In the genomic region with DNA sequence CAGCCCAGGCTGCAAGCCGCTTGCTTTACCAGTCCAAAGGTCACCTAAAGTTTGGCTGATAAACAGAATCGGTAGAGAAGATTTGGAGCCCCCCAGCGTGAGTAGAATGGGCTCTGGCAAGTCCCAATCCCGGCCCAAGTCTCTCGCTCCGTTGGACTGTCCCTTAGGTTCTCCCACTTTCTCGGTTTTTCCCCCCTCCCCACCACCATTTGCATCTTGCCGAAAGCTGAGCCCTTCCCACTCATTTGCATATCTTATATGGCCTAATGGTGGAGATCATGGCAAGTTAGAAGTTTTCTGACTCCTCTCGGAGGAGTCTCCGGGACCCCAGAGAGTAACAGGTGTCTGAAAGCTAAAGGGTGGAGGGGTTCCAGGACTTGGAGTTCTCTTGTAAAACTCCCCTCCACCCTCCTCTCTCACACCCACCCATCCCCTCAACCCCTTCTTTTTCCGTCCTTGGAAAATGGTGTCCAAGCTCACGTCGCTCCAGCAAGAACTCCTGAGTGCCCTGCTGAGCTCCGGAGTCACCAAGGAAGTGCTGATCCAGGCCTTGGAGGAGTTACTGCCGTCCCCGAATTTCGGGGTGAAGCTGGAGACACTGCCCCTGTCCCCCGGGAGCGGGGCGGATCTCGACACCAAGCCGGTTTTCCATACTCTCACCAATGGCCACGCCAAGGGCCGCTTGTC, we compare ENCODE assay signal across 8 mouse cellular contexts. TPM values are rescaled to one million over a fixed set of nuclear protein-coding genes. Genes with fewer than 3 reads are reported as not detected.
DNase-seq lines count a peak whose midpoint lies in the region; ATAC-seq and TF ChIP-seq lines count a peak whose summit lies in the region.

No protein-coding gene starts in this region.

- peaks cover 90% of the 10 kb centered on the region for H3K27me3 ChIP-seq in midbrain, embryonic 10.5 days (ENCODE audit: low read depth, poor library complexity, severe bottlenecking)
- H3K27me3 ChIP-seq in midbrain, postnatal 0 days (ENCODE audit: insufficient read depth, low read length) = peaks cover 40% of the 10 kb centered on the region
- peaks cover 20% of the 10 kb centered on the region for H3K27me3 ChIP-seq in intestine, embryonic 16.5 days (replicated peaks; ENCODE audit: control insufficient read depth, insufficient read depth, low read length)
- peaks cover 78% of the 10 kb centered on the region for H3K27me3 ChIP-seq in liver, embryonic 13.5 days
- H3K27me3 ChIP-seq in stomach, embryonic 16.5 days (ENCODE audit: control insufficient read depth, insufficient read depth, low read length) = peaks cover 25% of the 10 kb centered on the region

- no peak overlapping the region for H3K4me2 ChIP-seq in midbrain, postnatal 0 days (ENCODE audit: low read depth, low read length, poor library complexity, severe bottlenecking)
- H3K4me2 ChIP-seq in intestine, embryonic 16.5 days (ENCODE audit: low read depth, low read length) = peak overlapping the region; percentile 56
- H3K4me2 ChIP-seq in liver, embryonic 13.5 days = peak overlapping the region; percentile 52
- H3K4me2 ChIP-seq in stomach, embryonic 16.5 days (ENCODE audit: low read depth, low read length) = peak overlapping the region; percentile 53

- intact Hi-C loops in left cerebral cortex, postnatal 14 days (cut with DNase I) = loop anchor here (5.0 kb wide), 1 partner anchor 672 kb away; no protein-coding TSS in a partner anchor

- ATAC-seq in midbrain, postnatal 0 days (ENCODE audit: low FRiP score) = no peak
- ATAC-seq in intestine, embryonic 16.5 days = peak; percentile 20
- ATAC-seq in liver, embryonic 13.5 days (ENCODE audit: low read depth) = peak; percentile 32; the same call in 1 of the 2 replicates
- peak; percentile 45; the same call in 1 of the 2 replicates for ATAC-seq in stomach, embryonic 16.5 days (ENCODE audit: insufficient read depth, low FRiP score)

- H3K27ac ChIP-seq in midbrain, embryonic 10.5 days (replicated peaks) = no peak overlapping the region
- H3K27ac ChIP-seq in midbrain, postnatal 0 days (ENCODE audit: low read depth, low read length) = no peak overlapping the region
- peak overlapping the region; percentile 81 for H3K27ac ChIP-seq in intestine, embryonic 16.5 days (ENCODE audit: low read length)
- no peak overlapping the region for H3K27ac ChIP-seq in liver, embryonic 13.5 days
- peak overlapping the region; percentile 87 for H3K27ac ChIP-seq in stomach, embryonic 16.5 days (ENCODE audit: low read length)

- under 1% methylated on average over 24 of the region's 24 CpGs for WGBS in midbrain, embryonic 10.5 days
- 2% methylated on average over 24 of the region's 24 CpGs for WGBS in midbrain, postnatal 0 days
- WGBS in intestine, embryonic 16.5 days = under 1% methylated on average over 24 of the region's 24 CpGs
- WGBS in liver, embryonic 13.5 days (ENCODE audit: insufficient replicate concordance) = 2% methylated on average over 24 of the region's 24 CpGs
- 2% methylated on average over 24 of the region's 24 CpGs for WGBS in stomach, embryonic 16.5 days

- H3K4me3 ChIP-seq in midbrain, embryonic 10.5 days = peak overlapping the region; percentile 33
- H3K4me3 ChIP-seq in midbrain, postnatal 0 days (ENCODE audit: low read depth, low read length) = no peak overlapping the region
- H3K4me3 ChIP-seq in intestine, embryonic 16.5 days (ENCODE audit: low read length) = peak overlapping the region; percentile 58
- peak overlapping the region; percentile 50 for H3K4me3 ChIP-seq in liver, embryonic 13.5 days (replicated peaks)
- H3K4me3 ChIP-seq in stomach, embryonic 16.5 days (replicated peaks; ENCODE audit: low read length) = peak overlapping the region; percentile 43

- TF ChIP-seq CTCF in midbrain, postnatal 0 days (IDR thresholded peaks at IDR 0.05) = no peak

- no peak overlapping the region for H3K9ac ChIP-seq in midbrain, postnatal 0 days (replicated peaks; ENCODE audit: low read length, poor library complexity, severe bottlenecking)
- peak overlapping the region; percentile 74 for H3K9ac ChIP-seq in intestine, embryonic 16.5 days (ENCODE audit: low read depth, low read length)
- peak overlapping the region; percentile 1 for H3K9ac ChIP-seq in liver, embryonic 13.5 days
- H3K9ac ChIP-seq in stomach, embryonic 16.5 days (ENCODE audit: low read length) = peak overlapping the region; percentile 72

- DNase-seq in midbrain, embryonic 10.5 days (ENCODE audit: low spot score) = peak; percentile 46
- no peak for DNase-seq in midbrain, postnatal 0 days (ENCODE audit: low spot score)
- DNase-seq in liver, embryonic 13.5 days = no peak
- DNase-seq in layer of hippocampus, adult 9-10 months (ENCODE audit: low spot score) = no peak
- DNase-seq in left cerebral cortex, postnatal 14 days (ENCODE audit: low spot score in 2 of 2) = no peak
- no peak for DNase-seq in adrenal gland, postnatal 14 days

- H3K4me1 ChIP-seq in midbrain, embryonic 10.5 days = peaks cover 41% of the 10 kb centered on the region
- peaks cover 2% of the 10 kb centered on the region; the same call in 1 of the 2 replicates for H3K4me1 ChIP-seq in midbrain, postnatal 0 days (ENCODE audit: insufficient read depth, low read length)
- H3K4me1 ChIP-seq in intestine, embryonic 16.5 days (ENCODE audit: control insufficient read depth, insufficient read depth, low read length) = no peaks in the 10 kb centered on the region
- no peaks in the 10 kb centered on the region for H3K4me1 ChIP-seq in liver, embryonic 13.5 days (replicated peaks)
- no peaks in the 10 kb centered on the region for H3K4me1 ChIP-seq in stomach, embryonic 16.5 days (ENCODE audit: control insufficient read depth, insufficient read depth, low read length)

- no peaks in the 10 kb centered on the region for H3K36me3 ChIP-seq in midbrain, embryonic 10.5 days
- H3K36me3 ChIP-seq in midbrain, postnatal 0 days (ENCODE audit: insufficient read depth, low read length) = no peaks in the 10 kb centered on the region
- no peaks in the 10 kb centered on the region for H3K36me3 ChIP-seq in intestine, embryonic 16.5 days (ENCODE audit: control insufficient read depth, insufficient read depth, low read length)
- H3K36me3 ChIP-seq in liver, embryonic 13.5 days = no peaks in the 10 kb centered on the region
- H3K36me3 ChIP-seq in stomach, embryonic 16.5 days (ENCODE audit: control insufficient read depth, insufficient read depth, low read length) = no peaks in the 10 kb centered on the region

- H3K9me3 ChIP-seq in midbrain, embryonic 10.5 days (replicated peaks) = no peaks in the 10 kb centered on the region
- no peaks in the 10 kb centered on the region for H3K9me3 ChIP-seq in midbrain, postnatal 0 days (ENCODE audit: low read length)
- H3K9me3 ChIP-seq in intestine, embryonic 16.5 days (ENCODE audit: control insufficient read depth, low read length) = no peaks in the 10 kb centered on the region
- H3K9me3 ChIP-seq in liver, embryonic 13.5 days (replicated peaks) = no peaks in the 10 kb centered on the region
- H3K9me3 ChIP-seq in stomach, embryonic 16.5 days (replicated peaks; ENCODE audit: control insufficient read depth, low read length) = no peaks in the 10 kb centered on the region

RNA-seq across cellular contexts. Expression of a gene that starts 0.9 kb away (rescaled TPM):
- not detected in 2 replicates for polyA plus RNA-seq in midbrain, embryonic 10.5 days (2016; fragmentation: Nextera tagmentation; extraction: Ambion mirVana)
- total RNA-seq in midbrain, postnatal 0 days (2014; rRNA removed) = not detected in 2 replicates
- polyA plus RNA-seq in midbrain, postnatal 0 days (2015; fragmentation: Nextera tagmentation; extraction: Ambion mirVana) = 0.22 and 0.31 TPM in 2 replicates
- 9.0 and 9.8 TPM in 2 replicates for polyA plus RNA-seq in intestine, embryonic 16.5 days (2015; fragmentation: Nextera tagmentation; extraction: Ambion mirVana)
- polyA plus RNA-seq in liver, embryonic 13.5 days (2015; fragmentation: Nextera tagmentation; extraction: Ambion mirVana) = 1.0 and 2.0 TPM in 2 replicates
- 5.6 and 6.9 TPM in 2 replicates for polyA plus RNA-seq in stomach, embryonic 16.5 days (2015; fragmentation: Nextera tagmentation; extraction: Ambion mirVana)
- total RNA-seq in left cerebral cortex, postnatal 14 days (2021) = under 1 TPM in 1 of 2 experiments, not detected in 1; 0.22 TPM
- total RNA-seq in adrenal gland, postnatal 14 days (2021) = 1.8 TPM in 1 of 2 replicates, not detected in the other

Comparison
In these comparisons a context has a peak if more than half of its experiments do, and no peak if none do; other contexts are left out.
1. H3K27ac ChIP-seq: peak in intestine, embryonic 16.5 days (single experiment) and stomach, embryonic 16.5 days (single experiment); none in midbrain, embryonic 10.5 days (single experiment), midbrain, postnatal 0 days (single experiment) and liver, embryonic 13.5 days (single experiment).